Mouse (Mus musculus) macrophage (primary cell): Measurements from ENCODE around the gene Ms4a5. TPM values are rescaled to one million over a fixed set of nuclear protein-coding genes. Genes with fewer than 3 reads are reported as not detected.
A peak's percentile ranks its signal among the peaks of the same experiment; 100 is the strongest.
"Not testable (repeated sequence)": the region's sequence is repeated elsewhere in the genome, so short reads cannot be mapped to it uniquely, and the experiment has no call there.

Experiments used
- H3K27ac ChIP-seq: fragments of 350-480 bp; formaldehyde crosslinking; 2 replicates; pipeline ENCODE4 v1.9.0; 2021
- H3K36me3 ChIP-seq: fragments of 350-480 bp; formaldehyde crosslinking; 2 replicates; pipeline ENCODE4 v1.9.0; 2021; ENCODE audit errors: inconsistent target
- H3K4me3 ChIP-seq: fragments of 350-480 bp; formaldehyde crosslinking; 2 replicates; pipeline ENCODE4 v1.9.0; 2021; ENCODE audit errors: inconsistent target
- H3K79me2 ChIP-seq: fragments of 350-480 bp; formaldehyde crosslinking; 2 replicates; pipeline ENCODE4 v1.9.0; 2021; ENCODE audit errors: inconsistent target
- WGBS: methylation state at CpG from one replicate; pipeline ENCODE4 v1.1.7; 2026; ENCODE audit warnings: inconsistent platforms; ENCODE audit not compliant: missing documents; 5-methylcytosine and 5-hydroxymethylcytosine counted together
- polyA plus RNA-seq: library from polyadenylated mRNA; stranded (reverse); fragments of 250-400 nt; gene quantifications from 3 replicates; pipeline ENCODE4 v1.2.4, GENCODE M21; 2018; ENCODE audit warnings: inconsistent platforms

Ms4a5 gene
- polyA plus RNA-seq, 1 experiment from 2014 or later = not detected

DNA sequence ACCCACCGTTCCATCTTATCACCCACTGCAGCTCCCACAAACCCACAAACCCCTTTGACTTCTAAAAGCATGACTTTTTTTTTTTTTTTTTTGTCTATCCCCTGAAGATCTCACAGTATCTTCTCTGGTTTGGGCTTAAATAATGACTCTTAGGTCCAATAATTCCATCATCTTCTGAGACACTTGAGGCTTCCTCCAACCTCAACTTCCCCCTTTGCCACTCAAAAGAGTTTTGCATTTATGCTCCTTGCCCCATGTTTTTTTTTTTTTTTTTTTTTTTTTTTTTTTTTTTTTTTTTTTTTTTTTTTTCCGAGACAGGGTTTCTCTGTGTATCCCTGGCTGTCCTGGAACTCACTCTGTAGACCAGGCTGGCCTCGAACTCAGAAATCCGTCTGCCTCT, 20.7 kb downstream of the Ms4a5 start:
- WGBS = 67% methylated on average over 2 of the region's 4 CpGs
- peak overlapping the region; percentile 87 for H3K27ac ChIP-seq
- not testable (repeated sequence) for H3K4me3 ChIP-seq, H3K36me3 ChIP-seq, H3K79me2 ChIP-seq

- 0% methylated on average over 1 of the region's 2 CpGs for WGBS
- no peak overlapping the region for H3K4me3 ChIP-seq
- H3K79me2 ChIP-seq = no peaks in the 10 kb centered on the region
- no peaks in the 10 kb centered on the region for H3K36me3 ChIP-seq
- H3K27ac ChIP-seq = peak overlapping the region; percentile 80
Observed at GRCm38 (mm10) chr19:11261522-11261921, 22.2 kb downstream of the Ms4a5 start.

DNA sequence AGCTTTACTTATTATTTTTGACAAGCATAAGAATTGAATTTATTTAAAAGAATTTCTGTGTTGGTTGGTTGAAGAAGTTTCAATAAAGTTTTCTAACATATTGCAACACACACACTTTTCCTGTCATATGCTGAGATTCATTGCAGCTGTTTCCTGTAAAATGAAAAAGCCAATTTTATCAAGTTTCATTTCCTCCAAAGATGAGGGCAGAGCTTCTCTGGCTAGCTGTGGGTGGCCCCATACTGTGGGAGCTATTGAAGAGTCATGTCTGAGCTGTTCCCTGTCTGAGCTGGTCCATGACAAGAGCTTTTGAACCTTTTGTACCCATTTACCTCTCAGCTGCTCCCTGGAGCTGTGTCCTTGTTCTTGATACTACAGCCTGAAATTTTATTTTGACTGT, 39.4 kb downstream of the Ms4a5 start:
- Histone ChIP-seq H3K79me2 (no peaks in the 10 kb centered on the region), H3K36me3 (no peaks in the 10 kb centered on the region), H3K4me3 (no peak overlapping the region), H3K27ac (peak overlapping the region; percentile 98)

GRCm38 (mm10) chr19:11242560-11242959, 41.1 kb downstream of the Ms4a5 start:
- peak overlapping the region; percentile 98; the same call in 1 of the 2 replicates for H3K27ac ChIP-seq

DNA sequence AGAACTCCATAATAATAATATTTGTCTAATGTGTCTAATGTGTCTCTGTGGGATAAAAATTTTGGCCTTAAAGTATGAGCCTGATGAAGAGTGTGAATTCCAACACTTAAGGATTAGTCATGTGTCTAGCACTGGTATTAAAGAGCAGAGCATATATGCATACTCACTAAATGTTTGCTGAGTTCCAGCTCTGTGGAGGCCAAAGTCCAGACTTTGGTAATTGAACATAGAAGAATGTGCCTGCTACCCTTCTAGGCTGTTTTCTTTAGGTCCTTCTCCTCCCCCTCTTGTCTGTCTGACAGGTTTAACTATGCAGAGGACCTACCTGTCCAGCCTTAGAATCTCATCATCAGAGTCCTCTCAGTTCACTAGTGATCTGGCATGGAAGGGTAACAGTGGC, 47.9 kb downstream of the Ms4a5 start:
- H3K27ac ChIP-seq = no peak overlapping the region
- H3K79me2 ChIP-seq = no peaks in the 10 kb centered on the region
- no peak overlapping the region for H3K4me3 ChIP-seq
- no peaks in the 10 kb centered on the region for H3K36me3 ChIP-seq

More at GRCm38 (mm10) chr19:11242560-11242959, 41.1 kb downstream of the Ms4a5 start:
- H3K4me3 ChIP-seq = no peak overlapping the region
- no peaks in the 10 kb centered on the region for H3K36me3 ChIP-seq
- H3K79me2 ChIP-seq = no peaks in the 10 kb centered on the region
- WGBS = 91% methylated on average over 5 of the region's 5 CpGs

- Histone ChIP-seq H3K36me3 (no peaks in the 10 kb centered on the region), H3K79me2 (no peaks in the 10 kb centered on the region), H3K4me3 (no peak overlapping the region), H3K27ac (peak overlapping the region; percentile 59)
- 100% methylated on average over 5 of the region's 5 CpGs for WGBS
Observed at GRCm38 (mm10) chr19:11234921-11235735, 48.5 kb downstream of the Ms4a5 start.

DNA sequence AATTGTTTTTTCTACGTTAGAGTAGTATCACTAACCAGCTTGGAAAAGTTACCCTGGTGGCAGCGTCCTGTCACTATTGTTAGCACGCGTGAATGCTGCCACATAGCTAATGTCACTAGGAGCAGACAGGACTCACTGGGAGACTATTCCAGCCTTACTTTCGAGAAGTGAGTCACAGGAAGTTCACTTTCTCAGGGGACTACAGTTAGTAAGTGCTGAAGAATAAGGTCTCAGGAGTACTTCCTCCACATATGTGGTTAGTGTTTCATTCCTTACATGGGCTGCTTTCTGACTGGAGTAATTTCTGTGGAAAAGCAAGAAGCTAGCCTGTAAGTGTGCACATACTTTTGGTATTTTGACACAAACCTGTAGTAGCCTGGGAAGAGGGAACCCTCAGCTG, 49.4 kb downstream of the Ms4a5 start:
- 47% methylated on average over 5 of the region's 5 CpGs for WGBS

GRCm38 (mm10) chr19:11232348-11232747, 51.3 kb downstream of the Ms4a5 start, which contains the start of gene Ms4a12:
Ms4a12 (minus strand) TSS chr19:11232448.
- 80% methylated on average over 5 of the region's 5 CpGs for WGBS
- H3K27ac ChIP-seq = peak within 1 kb of the TSS; percentile 59
- H3K79me2 ChIP-seq = no peaks in the 10 kb centered on the region
- H3K4me3 ChIP-seq = no peak within 1 kb of the TSS
- H3K36me3 ChIP-seq = no peaks in the 10 kb centered on the region

More for the DNA sequence above, 49.4 kb downstream of the Ms4a5 start:
- H3K27ac ChIP-seq = peak overlapping the region; percentile 59
- H3K79me2 ChIP-seq = no peaks in the 10 kb centered on the region
- no peak overlapping the region for H3K4me3 ChIP-seq
- no peaks in the 10 kb centered on the region for H3K36me3 ChIP-seq

Other genes with a start within 250 kb of the Ms4a5 start
- gene Ms4a8a, start 202.8 kb downstream of the Ms4a5 start, polyA plus RNA-seq = 0.63 TPM in 1 of 3 replicates, not detected in the others
- gene 1700017D01Rik, start 153.0 kb downstream of the Ms4a5 start, polyA plus RNA-seq = not detected in 3 replicates
- not detected in 3 replicates for gene 1700025F22Rik, start 118.6 kb downstream of the Ms4a5 start, polyA plus RNA-seq
- gene Ms4a13, start 87.1 kb downstream of the Ms4a5 start, polyA plus RNA-seq = not detected in 3 replicates
- not detected in 3 replicates for gene Ms4a12, start 51.4 kb downstream of the Ms4a5 start, polyA plus RNA-seq
- gene Ms4a1, start 17.6 kb downstream of the Ms4a5 start, polyA plus RNA-seq = 0.07 to 0.09 TPM in 2 of 3 replicates, not detected in the other
- gene Ms4a14, start 30.6 kb upstream of the Ms4a5 start, polyA plus RNA-seq = 36.7 to 102 TPM (median 69.8 TPM) in 3 replicates
- gene Ms4a7, start 52.3 kb upstream of the Ms4a5 start, polyA plus RNA-seq = 1,229 to 1,780 TPM (median 1,290 TPM) in 3 replicates
- gene Ms4a4a, start 91.7 kb upstream of the Ms4a5 start, polyA plus RNA-seq = 260 to 797 TPM (median 552 TPM) in 3 replicates
- gene Ms4a4c, start 120.9 kb upstream of the Ms4a5 start, polyA plus RNA-seq = 43.4 to 183 TPM (median 71.1 TPM) in 3 replicates
- 2.1 to 3.8 TPM (median 3.0 TPM) in 3 replicates for gene Ms4a4b, start 159.7 kb upstream of the Ms4a5 start, polyA plus RNA-seq
- gene Ms4a6c, start 185.5 kb upstream of the Ms4a5 start, polyA plus RNA-seq = 546 to 786 TPM (median 561 TPM) in 3 replicates
- 0.80 to 5.0 TPM (median 2.0 TPM) in 3 replicates for gene Gm8369, start 202.1 kb upstream of the Ms4a5 start, polyA plus RNA-seq
- gene Ms4a6b, start 232.6 kb upstream of the Ms4a5 start, polyA plus RNA-seq = 182 to 404 TPM (median 188 TPM) in 3 replicates